Mouse (Mus musculus): ENCODE measurements around the gene Fam19a1. TPM values are rescaled to one million over a fixed set of nuclear protein-coding genes. Genes with fewer than 3 reads are reported as not detected.

Fam19a1 gene
- polyA plus RNA-seq, 2 experiments = 0.89 to 3.4 TPM

GRCm38 (mm10) chr6:96447466-96447865 lies 334.5 kb downstream of the Fam19a1 start:
- 80% methylated on average over 4 of the region's 4 CpGs for WGBS
- ATAC-seq (ENCODE audit: low FRiP score, low read depth) (no peak), DNase-seq (ENCODE audit: low spot score) (no peak)
- Histone ChIP-seq H3K9me3 (ENCODE audit: control insufficient read depth, low read length) (no peaks in the 10 kb centered on the region), H3K36me3 (ENCODE audit: control insufficient read depth, insufficient read depth, low read length) (no peaks in the 10 kb centered on the region), H3K27ac (replicated peaks; ENCODE audit: low read depth, low read length) (no peak overlapping the region), H3K4me3 (replicated peaks; ENCODE audit: low read length) (no peak overlapping the region), H3K27me3 (ENCODE audit: control insufficient read depth, insufficient read depth, low read length) (no peaks in the 10 kb centered on the region), H3K4me1 (ENCODE audit: control insufficient read depth, insufficient read depth, low read length) (0 out of 2 replicates have a peak, but pooled peaks cover 3% of the 10 kb centered on the region), H3K9ac (ENCODE audit: low read depth, low read length, severe bottlenecking) (no peak overlapping the region), H3K4me2 (replicated peaks; ENCODE audit: low read depth, low read length, severe bottlenecking) (no peak overlapping the region)
- TF ChIP-seq POLR2A (IDR thresholded peaks at IDR 0.05; ENCODE audit: borderline replicate concordance, extremely low read depth, insufficient read depth, insufficient read length) = no peak

- no peaks in the 10 kb centered on the region for H3K27me3 ChIP-seq (ENCODE audit: control insufficient read depth, insufficient read depth, low read length)
- no peak for ATAC-seq (ENCODE audit: low FRiP score, low read depth)
Observed at GRCm38 (mm10) chr6:96456266-96456665, 343.3 kb downstream of the Fam19a1 start.

GRCm38 (mm10) chr6:96457590-96458259 lies 344.8 kb downstream of the Fam19a1 start:
- Histone ChIP-seq H3K9ac (ENCODE audit: low read depth, low read length, severe bottlenecking) (no peak overlapping the region), H3K9me3 (ENCODE audit: control insufficient read depth, low read length) (no peaks in the 10 kb centered on the region), H3K4me2 (replicated peaks; ENCODE audit: low read depth, low read length, severe bottlenecking) (no peak overlapping the region), H3K4me3 (replicated peaks; ENCODE audit: low read length) (no peak overlapping the region), H3K4me1 (ENCODE audit: control insufficient read depth, insufficient read depth, low read length) (no peaks in the 10 kb centered on the region), H3K27me3 (ENCODE audit: control insufficient read depth, insufficient read depth, low read length) (no peaks in the 10 kb centered on the region), H3K27ac (replicated peaks; ENCODE audit: low read depth, low read length) (no peak overlapping the region), H3K36me3 (ENCODE audit: control insufficient read depth, insufficient read depth, low read length) (no peaks in the 10 kb centered on the region)
- ATAC-seq (ENCODE audit: low FRiP score, low read depth) (no peak), DNase-seq (ENCODE audit: low spot score) (peak; percentile 17)
- 47% methylated on average over 6 of the region's 6 CpGs for WGBS
- no peak for TF ChIP-seq POLR2A (IDR thresholded peaks at IDR 0.05; ENCODE audit: borderline replicate concordance, extremely low read depth, insufficient read depth, insufficient read length)

More at GRCm38 (mm10) chr6:96456266-96456665, 343.3 kb downstream of the Fam19a1 start:
- H3K27ac ChIP-seq (replicated peaks; ENCODE audit: low read depth, low read length) = no peak overlapping the region
- TF ChIP-seq POLR2A (IDR thresholded peaks at IDR 0.05; ENCODE audit: borderline replicate concordance, extremely low read depth, insufficient read depth, insufficient read length) = no peak
- H3K4me1 ChIP-seq (ENCODE audit: control insufficient read depth, insufficient read depth, low read length) = no peaks in the 10 kb centered on the region
- H3K9ac ChIP-seq (ENCODE audit: low read depth, low read length, severe bottlenecking) = no peak overlapping the region
- no peaks in the 10 kb centered on the region for H3K36me3 ChIP-seq (ENCODE audit: control insufficient read depth, insufficient read depth, low read length)
- H3K4me2 ChIP-seq (replicated peaks; ENCODE audit: low read depth, low read length, severe bottlenecking) = no peak overlapping the region
- 83% methylated on average over 1 of the region's 1 CpGs for WGBS
- no peak overlapping the region for H3K4me3 ChIP-seq (replicated peaks; ENCODE audit: low read length)
- no peak for DNase-seq (ENCODE audit: low spot score)
- no peaks in the 10 kb centered on the region for H3K9me3 ChIP-seq (ENCODE audit: control insufficient read depth, low read length)

- no peak overlapping the region for H3K9ac ChIP-seq (ENCODE audit: low read depth, low read length, severe bottlenecking)
- ATAC-seq (ENCODE audit: low FRiP score, low read depth) (no peak), DNase-seq (ENCODE audit: low spot score) (no peak)
- no peak overlapping the region for H3K4me2 ChIP-seq (replicated peaks; ENCODE audit: low read depth, low read length, severe bottlenecking)
- H3K27me3 ChIP-seq (ENCODE audit: control insufficient read depth, insufficient read depth, low read length) = no peaks in the 10 kb centered on the region
- no peak overlapping the region for H3K27ac ChIP-seq (replicated peaks; ENCODE audit: low read depth, low read length)
- H3K36me3 ChIP-seq (ENCODE audit: control insufficient read depth, insufficient read depth, low read length) = no peaks in the 10 kb centered on the region
- 73% methylated on average over 4 of the region's 4 CpGs for WGBS
- no peak for TF ChIP-seq POLR2A (IDR thresholded peaks at IDR 0.05; ENCODE audit: borderline replicate concordance, extremely low read depth, insufficient read depth, insufficient read length)
- no peaks in the 10 kb centered on the region for H3K9me3 ChIP-seq (ENCODE audit: control insufficient read depth, low read length)
- no peaks in the 10 kb centered on the region for H3K4me1 ChIP-seq (ENCODE audit: control insufficient read depth, insufficient read depth, low read length)
- H3K4me3 ChIP-seq (replicated peaks; ENCODE audit: low read length) = no peak overlapping the region
Observed at GRCm38 (mm10) chr6:96459041-96459440, 346.1 kb downstream of the Fam19a1 start.

GRCm38 (mm10) chr6:96499464-96499863 lies 386.5 kb downstream of the Fam19a1 start:
- no peak for DNase-seq (ENCODE audit: low spot score)
- H3K27me3 ChIP-seq (ENCODE audit: control insufficient read depth, insufficient read depth, low read length) = no peaks in the 10 kb centered on the region
- H3K4me2 ChIP-seq (replicated peaks; ENCODE audit: low read depth, low read length, severe bottlenecking) = no peak overlapping the region
- H3K9me3 ChIP-seq (ENCODE audit: control insufficient read depth, low read length) = no peaks in the 10 kb centered on the region
- H3K4me3 ChIP-seq (replicated peaks; ENCODE audit: low read length) = no peak overlapping the region
- H3K9ac ChIP-seq (ENCODE audit: low read depth, low read length, severe bottlenecking) = no peak overlapping the region
- no peaks in the 10 kb centered on the region for H3K36me3 ChIP-seq (ENCODE audit: control insufficient read depth, insufficient read depth, low read length)
- TF ChIP-seq POLR2A (IDR thresholded peaks at IDR 0.05; ENCODE audit: borderline replicate concordance, extremely low read depth, insufficient read depth, insufficient read length) = no peak
- 24% methylated on average over 5 of the region's 5 CpGs for WGBS
- H3K27ac ChIP-seq (replicated peaks; ENCODE audit: low read depth, low read length) = no peak overlapping the region
- no peak for ATAC-seq (ENCODE audit: low FRiP score, low read depth)
- no peaks in the 10 kb centered on the region for H3K4me1 ChIP-seq (ENCODE audit: control insufficient read depth, insufficient read depth, low read length)
